Mouse (Mus musculus) gonadal fat pad, adult 2 months (tissue): ENCODE measurements around the gene Hdhd5. TPM values are rescaled to one million over a fixed set of nuclear protein-coding genes. Genes with fewer than 3 reads are reported as not detected.

ENCODE experiments used
- polyA plus RNA-seq: library from polyadenylated mRNA; depleted of rRNA; stranded (reverse); fragments of >200 nt; gene quantifications from 2 replicates; pipeline ENCODE4 v1.2.3, GENCODE M21; 2012; rRNA removed

Gene Hdhd5
- polyA plus RNA-seq, 1 experiment, result 26.6 TPM

Other genes starting within 250 kb of the Hdhd5 start
- gene D330020A13Rik, start 237.0 kb downstream of the Hdhd5 start, polyA plus RNA-seq, result not detected in 2 replicates
- 1.6 and 1.8 TPM in 2 replicates for gene B4galnt3, start 236.8 kb downstream of the Hdhd5 start, polyA plus RNA-seq
- 6.8 and 8.0 TPM in 2 replicates for gene Kdm5a, start 167.2 kb downstream of the Hdhd5 start, polyA plus RNA-seq
- 7.6 TPM in 2 replicates for gene Ccdc77, start 166.9 kb downstream of the Hdhd5 start, polyA plus RNA-seq
- 13.9 and 14.6 TPM in 2 replicates for gene Il17ra, start 68.1 kb downstream of the Hdhd5 start, polyA plus RNA-seq
- gene Tmem121b, start 37.5 kb downstream of the Hdhd5 start, polyA plus RNA-seq, result 0.04 and 0.05 TPM in 2 replicates
- gene Cecr2, start 135.1 kb upstream of the Hdhd5 start, polyA plus RNA-seq, result 4.2 and 5.0 TPM in 2 replicates
- gene Slc25a18, start 242.3 kb upstream of the Hdhd5 start, polyA plus RNA-seq, result 0.41 and 0.63 TPM in 2 replicates